Mouse (Mus musculus) embryonic facial prominence, embryonic 15.5 days (tissue): ENCODE results near the gene Atxn7. TPM values are rescaled to one million over a fixed set of nuclear protein-coding genes. Genes with fewer than 3 reads are reported as not detected.
A peak's percentile ranks its signal among the peaks of the same experiment; 100 is the strongest.

ENCODE experiments used
- ATAC-seq: fragments of 200-750 bp; cut with Nextera tagmentation; 2 replicates; pipeline ENCODE4 v1.8.0; 2017; ENCODE audit warnings: low read depth, moderate TSS enrichment; ENCODE audit not compliant: insufficient number of reproducible peaks, low FRiP score, low TSS enrichment
- H3K27ac ChIP-seq: fragments of 300-500 bp; sonication (generic); replicated peaks from 2 replicates; pipeline ENCODE4 v1.5.1; 2015; ENCODE audit warnings: mild to moderate bottlenecking, inconsistent platforms
- H3K27me3 ChIP-seq: fragments of 300-500 bp; sonication (generic); 2 replicates; pipeline ENCODE4 v1.6.1; 2015; ENCODE audit warnings: inconsistent platforms
- H3K36me3 ChIP-seq: fragments of 300-500 bp; sonication (generic); 2 replicates; pipeline ENCODE4 v1.6.1; 2015; ENCODE audit warnings: mild to moderate bottlenecking, inconsistent platforms
- H3K4me1 ChIP-seq: fragments of 300-500 bp; sonication (generic); 2 replicates; pipeline ENCODE4 v1.6.1; 2015; ENCODE audit warnings: inconsistent platforms
- H3K4me2 ChIP-seq: fragments of 300-500 bp; sonication (generic); replicated peaks from 2 replicates; pipeline ENCODE4 v1.6.1; 2015; ENCODE audit warnings: mild to moderate bottlenecking, inconsistent platforms
- H3K4me3 ChIP-seq: fragments of 300-500 bp; sonication (generic); replicated peaks from 2 replicates; pipeline ENCODE4 v1.5.1; 2015; ENCODE audit warnings: mild to moderate bottlenecking, inconsistent platforms
- H3K9ac ChIP-seq: fragments of 300-500 bp; sonication (generic); 2 replicates; pipeline ENCODE4 v1.6.1; 2015; ENCODE audit warnings: inconsistent platforms
- H3K9me3 ChIP-seq: fragments of 300-500 bp; sonication (generic); replicated peaks from 2 replicates; pipeline ENCODE4 v1.6.1; 2016; ENCODE audit warnings: inconsistent platforms
- WGBS: fragments of 180-500 bp; shearing (Covaris S2); methylation state at CpG from one replicate; pipeline ENCODE4 v1.1.7; 2015; 5-methylcytosine and 5-hydroxymethylcytosine counted together
- polyA plus RNA-seq: library from polyadenylated mRNA; unstranded; fragments of >200 nt; fragmentation: Nextera tagmentation; extraction: Ambion mirVana; gene quantifications from 2 replicates; pipeline ENCODE4 v1.2.1, GENCODE M21; 2015

Atxn7 gene
- polyA plus RNA-seq, 1 experiment from 2014 or later = 6.2 TPM

DNA sequence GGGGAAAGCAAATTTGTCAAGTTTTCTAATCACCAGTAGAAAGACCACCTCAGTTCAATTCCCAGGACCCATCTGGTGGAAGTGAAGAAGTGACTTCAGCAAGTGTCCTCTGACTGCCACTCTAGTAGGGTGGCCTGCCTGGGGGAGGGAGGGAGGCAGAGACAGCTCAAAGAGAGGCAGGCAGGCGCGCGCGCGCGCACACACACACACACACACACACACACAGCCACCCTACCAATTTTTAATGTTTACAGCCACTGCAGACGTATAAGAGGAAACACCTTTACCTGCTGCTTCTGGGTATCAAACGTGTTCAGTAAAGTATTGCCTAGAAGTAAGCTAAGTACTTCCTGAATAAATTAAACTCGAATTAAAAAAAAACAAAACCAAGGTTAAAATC, 1.2 kb upstream of the Atxn7 start:
- H3K4me3 ChIP-seq = peak overlapping the region; percentile 89
- peak overlapping the region; percentile 81 for H3K9ac ChIP-seq
- no peak for ATAC-seq
- peaks cover 10% of the 10 kb centered on the region for H3K36me3 ChIP-seq
- no peaks in the 10 kb centered on the region for H3K27me3 ChIP-seq
- 0% methylated on average over 9 of the region's 9 CpGs for WGBS
- peak overlapping the region; percentile 58 for H3K4me2 ChIP-seq
- peak overlapping the region; percentile 84 for H3K27ac ChIP-seq
- no peaks in the 10 kb centered on the region for H3K9me3 ChIP-seq
- H3K4me1 ChIP-seq = peaks cover 9% of the 10 kb centered on the region; the same call in 1 of the 2 replicates

DNA sequence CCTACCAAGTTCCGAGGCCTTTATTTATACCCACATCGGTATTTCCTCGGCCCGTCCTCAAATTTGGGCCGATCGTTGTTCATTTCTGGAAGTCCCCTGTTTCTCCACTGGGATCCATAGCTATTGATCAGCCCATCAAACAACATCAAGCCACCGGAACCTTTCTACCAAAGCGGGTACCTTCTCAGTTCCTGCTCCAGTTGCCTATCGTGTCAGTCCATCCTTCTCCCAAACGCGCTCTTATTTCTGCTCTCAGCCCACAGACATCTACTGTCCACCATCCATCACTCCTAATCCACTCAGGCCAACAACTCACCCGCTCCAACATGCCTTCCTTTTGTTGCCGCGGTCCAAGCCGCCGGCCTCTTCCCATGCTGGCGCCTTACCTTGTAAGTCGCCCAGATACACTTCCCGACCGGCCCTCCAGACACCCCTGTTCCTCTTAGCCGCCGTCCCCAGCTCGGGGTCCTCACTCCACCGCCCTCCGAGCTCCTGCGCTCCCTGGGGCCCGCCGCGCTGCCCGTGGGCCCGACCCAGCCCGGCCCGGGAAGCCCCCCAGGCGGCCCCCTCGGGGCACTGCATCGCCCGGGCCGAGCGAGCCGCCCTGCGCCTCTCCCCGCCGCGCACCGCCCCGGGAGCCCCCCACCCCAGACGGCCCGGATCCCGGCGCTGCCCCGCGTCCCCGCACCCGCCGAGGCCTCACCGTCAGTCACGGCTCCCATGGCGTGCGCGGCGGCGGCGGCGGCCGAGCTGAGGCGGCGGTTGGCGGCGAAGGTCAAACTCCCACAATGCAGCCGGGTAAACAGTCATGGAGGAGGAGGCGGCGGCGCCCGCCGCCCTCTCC, 536 bp upstream of the Atxn7 start:
- under 1% methylated on average over 49 of the region's 75 CpGs for WGBS
- H3K9me3 ChIP-seq = no peaks in the 10 kb centered on the region

DNA sequence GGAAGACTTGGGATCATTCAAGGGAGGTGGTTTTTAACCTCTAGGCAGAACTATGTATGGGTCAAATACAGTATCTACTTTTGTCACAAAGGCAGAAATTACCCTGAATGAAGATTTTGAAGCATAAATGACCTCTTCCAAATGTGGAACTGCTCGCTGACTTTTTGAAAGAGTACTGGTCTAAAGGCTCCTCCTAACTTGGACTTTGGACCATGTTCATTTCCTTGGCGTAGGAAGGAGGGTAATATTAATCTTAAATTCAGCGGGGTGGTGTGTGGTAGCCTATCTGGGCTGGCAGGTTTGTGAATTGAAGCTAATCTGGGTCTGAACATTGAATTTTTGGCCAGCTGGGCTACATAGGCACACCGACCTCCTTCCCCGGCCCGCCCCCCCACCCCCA, 1.2 kb downstream of the Atxn7 start:
- H3K4me3 ChIP-seq = no peak overlapping the region
- no peak overlapping the region for H3K9ac ChIP-seq
- H3K4me2 ChIP-seq = no peak overlapping the region
- WGBS = 87% methylated on average over 6 of the region's 6 CpGs
- H3K27ac ChIP-seq = no peak overlapping the region
- H3K9me3 ChIP-seq = no peaks in the 10 kb centered on the region
- H3K27me3 ChIP-seq = no peaks in the 10 kb centered on the region
- peaks cover 9% of the 10 kb centered on the region; the same call in 1 of the 2 replicates for H3K4me1 ChIP-seq
- no peaks in the 10 kb centered on the region for H3K36me3 ChIP-seq
- no peak for ATAC-seq

More for the DNA sequence above, 536 bp upstream of the Atxn7 start:
- ATAC-seq = peak; percentile 84
- Histone ChIP-seq H3K27ac (peak overlapping the region; percentile 84), H3K4me3 (peak overlapping the region; percentile 89), H3K9ac (peak overlapping the region; percentile 81), H3K4me1 (peaks cover 9% of the 10 kb centered on the region; the same call in 1 of the 2 replicates), H3K27me3 (no peaks in the 10 kb centered on the region), H3K4me2 (peak overlapping the region; percentile 58), H3K36me3 (peaks cover 5% of the 10 kb centered on the region; the same call in 1 of the 2 replicates)

DNA sequence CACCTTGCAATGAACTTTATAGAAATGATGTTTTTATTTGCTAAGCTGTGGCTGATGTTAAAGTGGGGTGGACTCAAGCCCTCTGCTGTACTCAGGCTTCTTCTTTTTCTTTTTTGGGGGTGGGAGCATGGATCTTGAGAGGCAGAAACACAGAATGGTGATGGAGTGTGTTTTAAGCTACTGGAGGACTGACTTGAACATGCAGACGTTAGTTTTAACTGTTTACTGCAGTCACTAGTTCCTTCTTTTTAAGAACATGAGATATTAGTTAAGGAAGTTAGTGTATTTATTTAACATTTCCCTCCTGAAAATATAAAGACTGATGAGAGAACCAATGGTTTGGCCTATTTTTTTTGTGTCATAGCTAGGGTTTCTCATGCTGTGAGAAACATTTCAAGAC, 2.3 kb downstream of the Atxn7 start:
- H3K4me1 ChIP-seq = peaks cover 9% of the 10 kb centered on the region; the same call in 1 of the 2 replicates
- WGBS = 77% methylated on average over 1 of the region's 1 CpGs
- H3K27me3 ChIP-seq = no peaks in the 10 kb centered on the region
- no peak for ATAC-seq
- no peak overlapping the region for H3K9ac ChIP-seq
- no peaks in the 10 kb centered on the region for H3K36me3 ChIP-seq
- H3K27ac ChIP-seq = no peak overlapping the region
- no peak overlapping the region for H3K4me3 ChIP-seq
- no peak overlapping the region for H3K4me2 ChIP-seq
- no peaks in the 10 kb centered on the region for H3K9me3 ChIP-seq

DNA sequence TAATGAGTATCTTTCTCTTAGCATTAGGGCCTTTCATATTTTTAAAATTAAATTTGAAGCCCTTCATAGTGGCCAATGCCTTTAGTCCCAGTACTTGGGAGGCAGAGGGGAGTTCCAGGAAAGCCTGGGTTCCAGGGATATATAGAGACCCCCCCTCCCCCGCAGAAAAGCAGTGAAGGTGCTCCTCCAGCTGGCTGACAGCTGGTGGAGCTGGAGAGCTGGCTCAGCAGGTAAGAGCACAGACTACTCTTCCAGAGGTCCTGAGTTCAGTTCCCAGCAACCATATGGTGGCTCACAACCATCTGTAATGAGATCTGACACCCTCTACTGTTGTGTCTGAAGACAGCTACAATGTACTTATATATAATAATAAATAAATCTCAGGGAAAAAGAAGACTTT, 6.4 kb downstream of the Atxn7 start:
- no peak overlapping the region for H3K9ac ChIP-seq
- H3K4me3 ChIP-seq = no peak overlapping the region
- no peaks in the 10 kb centered on the region for H3K4me1 ChIP-seq
- H3K36me3 ChIP-seq = no peaks in the 10 kb centered on the region
- no peak overlapping the region for H3K4me2 ChIP-seq
- no peaks in the 10 kb centered on the region for H3K9me3 ChIP-seq
- no peaks in the 10 kb centered on the region for H3K27me3 ChIP-seq
- 52% methylated on average over 1 of the region's 1 CpGs for WGBS
- ATAC-seq = no peak
- no peak overlapping the region for H3K27ac ChIP-seq

DNA sequence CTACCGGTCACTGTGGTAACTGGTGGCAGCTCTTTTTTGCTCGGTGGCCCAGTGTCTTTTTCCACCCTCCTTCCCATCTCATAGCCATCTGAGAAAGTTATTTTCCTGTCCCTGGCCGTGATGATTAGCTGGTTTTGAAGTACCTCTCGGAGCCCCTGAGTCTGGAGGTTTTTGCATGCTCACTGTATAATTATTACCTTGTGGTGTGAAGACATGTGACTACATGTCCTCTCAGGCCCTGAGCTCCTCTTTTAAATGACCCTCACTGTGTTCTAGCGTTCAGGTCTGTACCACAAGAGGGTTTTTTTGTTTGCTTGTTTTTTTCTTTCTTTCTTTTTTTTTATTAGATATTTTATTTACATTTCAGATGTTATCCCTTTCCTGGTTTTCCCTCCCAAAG, 7.2 kb downstream of the Atxn7 start:
- H3K4me1 ChIP-seq = no peaks in the 10 kb centered on the region
- H3K36me3 ChIP-seq = no peaks in the 10 kb centered on the region
- no peak overlapping the region for H3K4me2 ChIP-seq
- ATAC-seq = no peak
- H3K9me3 ChIP-seq = no peaks in the 10 kb centered on the region
- no peak overlapping the region for H3K4me3 ChIP-seq
- H3K9ac ChIP-seq = no peak overlapping the region
- no peaks in the 10 kb centered on the region for H3K27me3 ChIP-seq
- H3K27ac ChIP-seq = no peak overlapping the region
- WGBS = 57% methylated on average over 5 of the region's 5 CpGs

DNA sequence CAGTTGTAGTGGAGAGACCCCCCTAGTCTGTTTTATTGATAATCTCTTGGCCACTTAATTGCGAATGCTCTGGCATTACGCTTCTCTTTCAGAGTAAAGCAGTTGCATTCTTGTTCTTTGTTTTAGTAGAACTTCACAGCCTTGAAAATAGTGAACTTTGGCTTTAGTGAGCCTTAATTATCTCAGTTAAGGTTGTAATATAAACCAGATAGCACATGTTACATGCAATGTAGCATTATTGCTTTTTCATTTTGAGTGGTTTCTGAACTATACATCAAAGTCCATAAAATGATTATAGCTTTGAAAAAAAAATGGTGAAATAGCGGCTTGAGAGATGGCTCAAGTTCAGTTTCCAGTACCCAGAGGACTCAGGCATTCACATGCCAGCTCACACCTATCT, 9.3 kb downstream of the Atxn7 start:
- H3K9ac ChIP-seq = no peak overlapping the region
- no peak overlapping the region for H3K4me2 ChIP-seq
- no peaks in the 10 kb centered on the region for H3K9me3 ChIP-seq
- H3K4me3 ChIP-seq = no peak overlapping the region
- H3K4me1 ChIP-seq = no peaks in the 10 kb centered on the region
- H3K36me3 ChIP-seq = no peaks in the 10 kb centered on the region
- WGBS = 81% methylated on average over 3 of the region's 3 CpGs
- no peak overlapping the region for H3K27ac ChIP-seq
- no peak for ATAC-seq
- no peaks in the 10 kb centered on the region for H3K27me3 ChIP-seq

DNA sequence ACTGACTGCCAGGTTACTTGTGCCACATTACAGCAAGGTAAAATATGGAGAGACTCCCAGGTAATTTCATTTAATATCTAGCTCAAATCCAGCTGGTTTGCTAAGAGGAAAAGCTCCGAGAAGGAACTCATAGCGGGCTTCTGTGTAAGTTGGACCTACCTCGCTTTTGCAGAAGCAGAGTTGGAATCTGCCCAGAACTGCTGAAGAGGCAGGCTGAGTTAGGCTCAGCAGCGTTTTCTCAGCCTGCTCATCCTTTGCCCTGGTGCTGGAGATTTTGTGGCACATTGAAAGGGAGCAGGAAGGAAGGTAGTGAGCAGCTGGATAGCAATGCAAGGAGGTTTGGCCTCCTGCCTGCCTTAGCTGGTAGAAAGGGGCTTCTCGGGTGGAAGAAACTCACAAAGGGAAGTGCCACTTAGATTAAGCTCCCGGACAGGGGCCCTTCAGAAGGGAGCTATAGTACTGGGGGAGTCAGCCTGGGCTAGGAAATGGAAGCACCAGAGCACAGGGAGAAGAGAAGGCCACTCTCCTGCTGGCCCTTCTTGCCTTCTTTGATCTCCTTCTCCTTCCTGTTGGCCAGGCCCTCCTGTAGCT, 10.5 kb downstream of the Atxn7 start:
- WGBS = 52% methylated on average over 6 of the region's 6 CpGs

DNA sequence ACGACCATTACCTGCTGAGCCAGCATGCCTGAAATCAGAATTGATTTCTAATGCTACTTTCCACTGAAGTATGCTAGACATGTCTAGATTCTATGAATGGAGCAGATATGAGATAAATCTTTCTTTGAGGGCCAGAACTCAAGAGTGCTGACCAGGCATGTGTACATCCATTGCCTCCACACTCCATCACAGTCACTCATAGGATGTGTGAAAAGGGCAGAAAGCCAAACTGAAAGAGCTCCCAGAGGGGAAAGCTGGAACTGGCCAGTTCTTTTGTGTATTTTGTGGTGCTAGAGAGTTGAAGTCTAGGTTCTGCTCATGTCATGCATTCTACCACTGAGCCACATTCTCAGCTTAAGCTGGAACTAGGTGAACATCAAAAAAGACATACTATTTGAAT, 16.3 kb downstream of the Atxn7 start:
- Histone ChIP-seq H3K27me3 (no peaks in the 10 kb centered on the region), H3K27ac (no peak overlapping the region), H3K4me3 (no peak overlapping the region), H3K9ac (no peak overlapping the region), H3K36me3 (no peaks in the 10 kb centered on the region), H3K9me3 (no peaks in the 10 kb centered on the region), H3K4me2 (no peak overlapping the region), H3K4me1 (no peaks in the 10 kb centered on the region)
- ATAC-seq = no peak
- 71% methylated on average over 1 of the region's 1 CpGs for WGBS

More for the DNA sequence above, 10.5 kb downstream of the Atxn7 start:
- Histone ChIP-seq H3K4me1 (no peaks in the 10 kb centered on the region), H3K9ac (no peak overlapping the region), H3K27ac (no peak overlapping the region), H3K9me3 (no peaks in the 10 kb centered on the region), H3K4me2 (no peak overlapping the region), H3K4me3 (no peak overlapping the region), H3K36me3 (no peaks in the 10 kb centered on the region), H3K27me3 (no peaks in the 10 kb centered on the region)
- ATAC-seq = no peak

DNA sequence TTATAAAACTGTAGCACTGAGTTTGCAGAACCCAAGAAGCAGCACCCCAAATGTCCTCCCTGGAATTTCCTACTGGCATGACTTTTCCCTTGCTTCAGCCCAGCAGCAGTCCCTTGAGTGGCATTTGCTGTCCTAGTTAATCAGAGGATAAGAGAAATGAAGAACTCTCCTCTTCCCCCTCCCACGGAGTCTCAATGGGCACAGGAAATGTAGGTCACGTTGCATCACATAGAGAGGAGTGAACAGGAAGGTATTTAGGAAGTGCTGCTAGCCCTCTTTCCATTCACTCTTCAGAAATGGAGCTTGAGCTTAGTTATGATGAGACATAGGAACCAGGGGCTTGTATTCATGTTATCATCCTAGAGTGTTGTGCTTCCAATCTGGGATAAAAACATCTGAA, 20.0 kb downstream of the Atxn7 start:
- no peaks in the 10 kb centered on the region for H3K27me3 ChIP-seq
- H3K4me3 ChIP-seq = no peak overlapping the region
- ATAC-seq = no peak
- no peak overlapping the region for H3K4me2 ChIP-seq
- H3K9me3 ChIP-seq = no peaks in the 10 kb centered on the region
- no peaks in the 10 kb centered on the region for H3K4me1 ChIP-seq
- no peak overlapping the region for H3K27ac ChIP-seq
- 37% methylated on average over 2 of the region's 2 CpGs for WGBS
- no peak overlapping the region for H3K9ac ChIP-seq
- no peaks in the 10 kb centered on the region for H3K36me3 ChIP-seq

DNA sequence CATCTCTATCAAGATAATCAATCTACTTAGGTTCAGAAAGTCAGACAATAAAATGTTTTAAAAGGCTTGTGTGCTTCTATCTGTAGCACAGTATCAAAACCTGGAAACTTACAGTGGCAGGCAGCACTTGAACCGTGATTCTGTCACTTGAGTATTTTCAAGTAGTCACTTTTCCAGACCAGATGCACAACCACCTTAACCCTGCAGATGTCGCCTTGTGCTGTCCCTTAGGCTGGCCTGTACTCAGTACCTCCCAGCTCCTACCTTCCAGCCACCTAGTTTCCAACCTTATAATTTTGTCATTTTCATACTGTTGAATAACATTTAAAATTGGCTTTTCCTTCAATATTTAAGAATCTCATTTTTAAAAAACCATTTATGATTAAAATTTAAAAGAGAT, 20.9 kb downstream of the Atxn7 start:
- H3K36me3 ChIP-seq = no peaks in the 10 kb centered on the region
- WGBS = 56% methylated on average over 2 of the region's 2 CpGs
- H3K9ac ChIP-seq = no peak overlapping the region
- ATAC-seq = no peak
- H3K9me3 ChIP-seq = no peaks in the 10 kb centered on the region
- H3K4me3 ChIP-seq = no peak overlapping the region
- no peak overlapping the region for H3K4me2 ChIP-seq
- no peaks in the 10 kb centered on the region for H3K27me3 ChIP-seq
- no peak overlapping the region for H3K27ac ChIP-seq
- H3K4me1 ChIP-seq = no peaks in the 10 kb centered on the region
